Mouse (Mus musculus): ENCODE results near the gene Arl10.

GRCm38 (mm10) chr13:54589996-54590951, 15.5 kb downstream of the Arl10 start, which contains the start of the genes Nop16 and Higd2a:
- TF ChIP-seq CTCF (IDR thresholded peaks at IDR 0.05; ENCODE audit: borderline replicate concordance, insufficient read depth, low read depth, low read length): no peak
- TF ChIP-seq POLR2A (IDR thresholded peaks at IDR 0.05; ENCODE audit: borderline replicate concordance, insufficient read depth, low read length): peak; percentile 69; the same call in 1 of the 2 replicates

Measured in cerebellum, adult 2 months (tissue).